Mouse (Mus musculus) thymus, adult 2 months (tissue): Measurements from ENCODE around the gene Sertad2.

Source experiments
- CTCF ChIP-seq: fragments of 200-500 bp; IDR thresholded peaks from 2 replicates; pipeline ENCODE4 v1.5.1; 2012; ENCODE audit warnings: mild to moderate bottlenecking, control low read depth, low read length, moderate library complexity, borderline replicate concordance; ENCODE audit not compliant: control insufficient read depth, poor library complexity, insufficient read depth; ENCODE audit errors: extremely low read depth
- POLR2A ChIP-seq: fragments of 200-500 bp; IDR thresholded peaks from 2 replicates; pipeline ENCODE4 v1.6.1; 2012; ENCODE audit warnings: mild to moderate bottlenecking, low read length, control low read depth, moderate library complexity; ENCODE audit not compliant: control insufficient read depth, poor library complexity, insufficient read depth; ENCODE audit errors: extremely low read depth

DNA sequence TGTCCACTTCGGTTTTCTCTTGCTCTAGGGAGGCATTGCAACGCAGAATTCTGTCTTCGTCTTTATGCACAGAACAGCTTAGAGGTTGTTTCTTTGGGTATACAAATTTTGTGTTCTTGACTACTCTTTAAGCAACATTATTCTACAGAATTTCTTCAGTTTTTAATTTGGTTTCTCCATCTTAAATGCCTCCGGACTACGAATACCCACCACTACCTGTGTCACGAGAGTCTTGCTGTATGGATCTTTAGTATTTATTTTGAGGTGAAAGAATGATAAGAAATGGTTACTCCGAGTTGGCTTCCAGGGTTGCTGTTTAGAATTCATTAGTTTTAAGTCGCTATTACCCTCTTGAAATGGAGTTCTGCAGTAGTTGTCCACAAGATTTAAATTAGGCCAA is 1.3 kb downstream of the Sertad2 start:
- no peak for TF ChIP-seq POLR2A
- TF ChIP-seq CTCF: no peak
